Mouse (Mus musculus) brain, embryonic 14.5 days (tissue): ENCODE data around the gene Cxcr6. TPM values are rescaled to one million over a fixed set of nuclear protein-coding genes. Genes with fewer than 3 reads are reported as not detected.
"Not testable (repeated sequence)": the region's sequence is repeated elsewhere in the genome, so short reads cannot be mapped to it uniquely, and the experiment has no call there.

ENCODE experiments used
- DNase-seq: peaks from one replicate; pipeline ENCODE4 v3.0.0-alpha.2; 2011; ENCODE audit warnings: low read depth
- CTCF ChIP-seq: fragments of 200-500 bp; IDR thresholded peaks from 2 replicates; pipeline ENCODE4 v1.5.1; 2012; ENCODE audit warnings: inconsistent platforms, mild to moderate bottlenecking, moderate library complexity, borderline replicate concordance; ENCODE audit not compliant: insufficient read depth, insufficient read length; ENCODE audit errors: extremely low read depth
- POLR2A ChIP-seq: fragments of 200-500 bp; IDR thresholded peaks from 2 replicates; pipeline ENCODE4 v1.6.1; 2012; ENCODE audit warnings: mild to moderate bottlenecking, inconsistent platforms, borderline replicate concordance; ENCODE audit not compliant: poor library complexity, insufficient read depth, insufficient read length, severe bottlenecking; ENCODE audit errors: extremely low read depth
- polyA plus RNA-seq: library from polyadenylated mRNA; depleted of rRNA; stranded (reverse); fragments of >200 nt; gene quantifications from 2 replicates; pipeline ENCODE4 v1.2.3, GENCODE M21; 2012; rRNA removed

The Cxcr6 gene
- 0.04 TPM in 1 of 2 replicates, not detected in the other for polyA plus RNA-seq

DNA sequence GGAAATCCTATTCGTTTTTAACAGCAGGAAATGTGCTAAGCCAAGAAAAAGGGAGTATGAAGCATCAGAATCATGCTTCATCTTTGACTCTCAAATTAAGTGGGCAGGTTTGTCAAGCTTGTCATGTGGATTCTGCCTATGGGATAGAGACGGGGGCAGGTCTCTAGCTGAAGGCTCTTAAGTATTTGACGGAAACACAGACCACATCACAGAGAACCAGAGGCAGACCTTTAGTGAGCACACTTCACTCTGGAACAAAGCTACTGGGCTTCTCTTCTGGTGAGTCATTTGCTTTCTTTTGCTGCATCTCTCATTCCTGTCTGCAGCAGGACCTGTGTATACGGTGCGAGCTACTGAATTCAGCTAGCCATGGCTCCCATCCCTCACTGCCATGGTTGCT, at the start of gene Cxcr6:
Gene Cxcr6, plus strand, starts transcription at position 209 of the 400 bp plus-strand sequence.
- no peak for TF ChIP-seq POLR2A
- TF ChIP-seq CTCF: no peak
- no peak for DNase-seq

DNA sequence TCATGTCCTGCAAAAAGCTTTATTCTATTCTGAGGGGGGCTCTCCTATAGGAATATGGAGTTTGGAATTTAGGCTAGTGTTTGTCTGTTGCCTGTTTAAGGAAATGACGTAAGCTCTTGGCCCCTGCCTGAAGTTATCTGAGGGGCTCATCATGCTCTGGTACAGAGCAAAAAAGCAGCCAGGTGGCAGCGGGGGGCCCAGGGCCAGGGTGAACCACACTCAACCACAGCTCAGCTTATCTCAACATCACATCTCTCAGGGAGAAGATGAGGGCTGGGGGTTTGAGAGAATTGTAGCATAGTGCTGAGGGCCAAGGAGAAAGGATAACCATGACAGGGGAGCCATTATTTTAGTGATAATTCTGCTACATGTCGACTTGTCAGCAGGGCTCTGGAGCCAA, 49.5 kb upstream of the Cxcr6 start:
- no peak for DNase-seq
- no peak for TF ChIP-seq POLR2A
- no peak for TF ChIP-seq CTCF

DNA sequence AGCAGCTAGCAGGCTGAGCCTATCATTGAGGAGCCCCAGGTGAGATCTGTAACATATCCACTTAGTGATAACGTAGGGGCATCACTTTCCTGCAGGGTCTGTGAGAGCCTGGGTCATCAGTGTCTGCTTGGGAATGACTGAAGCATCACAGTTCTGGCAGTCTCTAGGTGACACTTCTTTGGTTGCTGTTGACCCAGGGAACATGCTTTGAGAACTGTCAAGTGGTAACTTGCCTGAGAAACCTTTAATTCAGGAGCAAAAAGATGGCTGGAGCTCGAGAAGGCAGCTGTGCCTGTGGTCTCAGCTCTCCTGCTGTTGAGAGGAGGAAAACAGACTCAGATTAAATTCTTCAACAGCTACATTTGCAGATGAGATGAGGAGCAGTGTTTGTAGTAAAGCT, 48.9 kb upstream of the Cxcr6 start:
- TF ChIP-seq POLR2A (no peak), CTCF (no peak)
- no peak for DNase-seq

DNA sequence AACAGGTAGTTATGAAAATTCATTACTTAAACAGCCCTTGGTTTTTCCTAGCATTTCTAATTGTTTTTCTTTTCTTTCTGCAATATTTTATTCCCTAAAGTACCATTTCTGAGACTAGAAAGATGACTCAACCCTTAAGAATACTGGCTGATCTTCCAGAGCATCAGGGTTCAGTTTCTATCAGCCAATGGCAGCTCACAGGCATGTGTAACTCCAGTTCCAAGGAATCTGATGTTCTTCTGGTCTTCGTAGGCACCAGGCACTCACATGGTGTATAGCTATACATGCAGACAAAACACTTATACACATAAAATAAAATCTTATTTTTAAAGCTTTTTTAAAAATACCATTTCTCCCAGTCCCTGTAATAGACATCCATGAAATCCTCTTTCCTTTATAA, 48.1 kb upstream of the Cxcr6 start:
- TF ChIP-seq CTCF: no peak
- TF ChIP-seq POLR2A: no peak
- no peak for DNase-seq

DNA sequence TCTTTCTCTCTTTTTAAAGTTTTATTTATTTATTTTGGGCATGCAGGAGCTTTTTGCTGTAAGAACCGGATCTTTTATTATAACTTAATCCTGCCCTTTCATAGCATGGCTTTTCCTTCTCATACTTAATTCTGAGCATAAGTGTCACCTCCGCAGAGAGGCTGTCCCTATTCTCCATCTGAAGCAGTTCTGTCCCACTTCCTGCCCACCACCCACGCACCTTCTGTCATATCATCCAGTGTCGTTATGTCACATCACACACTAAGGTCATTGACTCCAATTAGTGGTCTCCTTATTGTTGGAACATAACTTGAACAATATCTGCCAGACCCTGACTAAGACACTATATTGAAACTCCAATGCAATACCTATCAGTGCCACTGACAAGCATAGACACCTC, 47.6 kb upstream of the Cxcr6 start:
- TF ChIP-seq POLR2A: no peak
- no peak for TF ChIP-seq CTCF
- no peak for DNase-seq

DNA sequence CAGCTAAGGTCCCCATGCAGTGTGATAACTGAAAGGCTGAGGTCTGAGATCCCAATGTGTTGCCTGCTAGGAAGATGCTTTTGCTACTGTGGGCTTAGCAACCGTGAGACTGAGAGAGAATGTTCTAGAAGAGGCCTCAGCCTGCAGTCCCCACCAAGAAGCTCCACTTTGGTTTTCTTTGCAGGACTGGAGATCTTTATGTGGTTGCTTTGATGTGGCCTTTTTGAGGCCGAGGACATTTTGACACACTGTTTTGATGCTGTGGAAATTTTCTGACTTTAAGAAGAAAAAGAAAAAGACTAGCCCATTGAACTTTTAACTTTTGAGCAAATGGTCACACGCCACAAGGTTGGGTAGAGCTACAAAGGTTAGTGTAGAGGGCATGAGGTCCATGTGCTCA, 45.5 kb upstream of the Cxcr6 start:
- no peak for TF ChIP-seq CTCF
- TF ChIP-seq POLR2A: no peak
- no peak for DNase-seq

DNA sequence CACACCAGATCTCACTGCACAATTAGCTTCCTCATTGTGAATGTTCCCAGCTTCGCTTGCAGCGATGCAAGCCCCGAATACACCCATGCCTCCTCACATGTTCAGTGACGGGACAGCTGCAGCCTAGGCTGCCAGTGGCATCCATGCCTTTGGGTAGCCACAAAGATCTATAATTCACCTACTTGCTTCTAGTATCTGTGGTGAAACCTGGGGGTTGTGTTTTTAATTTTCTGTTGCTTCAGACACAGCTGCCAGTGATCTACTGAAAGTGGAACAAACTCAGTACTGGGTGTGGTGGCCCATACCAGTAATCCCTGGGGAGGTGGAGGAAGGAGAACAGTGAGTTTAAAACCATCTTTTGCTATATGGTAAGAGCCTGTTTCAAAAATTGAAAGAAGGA, 43.4 kb upstream of the Cxcr6 start:
- TF ChIP-seq CTCF (no peak), POLR2A (no peak)
- DNase-seq: no peak

DNA sequence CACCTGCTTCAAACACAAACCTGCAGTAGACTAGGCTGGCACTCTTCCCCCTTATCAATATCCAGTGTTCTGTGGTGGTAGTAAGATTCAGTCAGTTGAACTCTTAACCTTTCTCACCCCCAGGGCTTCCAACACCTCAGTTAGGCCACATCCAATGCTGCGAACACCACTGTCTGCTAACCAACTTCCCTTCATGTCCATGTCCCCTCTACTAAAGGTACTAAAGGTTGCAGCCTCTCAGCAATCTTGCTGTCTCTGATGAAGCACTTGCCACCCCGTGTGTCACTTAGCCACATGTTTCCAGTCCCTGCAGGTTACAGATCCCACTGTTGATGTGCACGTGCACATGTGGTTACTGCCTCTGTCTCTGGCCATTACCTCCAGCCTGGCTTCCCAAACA, 42.5 kb upstream of the Cxcr6 start:
- no peak for DNase-seq
- TF ChIP-seq POLR2A (no peak), CTCF (no peak)

DNA sequence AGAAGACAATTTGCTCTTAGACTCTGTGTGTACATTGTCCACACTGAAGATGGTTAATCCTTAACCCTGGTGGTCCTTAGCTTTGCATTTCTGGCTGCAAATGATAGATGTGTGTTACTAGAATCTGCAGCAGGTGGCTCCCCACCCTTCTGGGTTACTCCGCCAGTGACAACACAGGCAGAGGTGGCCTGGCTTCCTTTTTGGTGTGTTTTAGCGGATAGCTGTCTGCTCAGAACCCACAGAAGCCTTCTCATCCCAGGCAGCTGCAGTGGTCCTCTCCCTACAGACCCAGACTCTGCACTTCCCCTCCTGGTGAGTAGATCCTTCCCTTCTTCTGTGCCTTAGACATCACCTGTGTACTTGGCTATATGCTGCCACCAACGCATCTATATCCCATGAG, 39.3 kb upstream of the Cxcr6 start:
- TF ChIP-seq POLR2A: no peak
- no peak for TF ChIP-seq CTCF
- DNase-seq: no peak

DNA sequence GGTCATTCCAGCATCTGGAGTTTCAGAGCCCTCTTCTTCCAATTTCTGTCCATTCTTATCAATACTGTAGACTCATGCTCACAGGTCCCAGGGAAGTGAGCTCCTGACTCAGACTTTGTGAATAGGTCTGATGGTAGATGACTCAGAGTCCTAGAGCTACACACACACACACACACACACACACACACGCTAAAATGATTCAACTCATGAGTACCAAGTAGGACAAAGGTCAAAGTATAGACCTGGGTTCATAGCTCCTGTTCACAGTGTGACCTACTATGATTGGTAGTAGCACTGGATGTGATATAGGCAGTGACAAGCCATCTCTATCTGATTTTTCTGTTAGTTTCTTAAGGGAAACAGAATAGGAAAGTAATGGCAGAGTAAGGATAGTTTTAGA, 37.8 kb upstream of the Cxcr6 start:
- DNase-seq: no peak
- TF ChIP-seq POLR2A (no peak), CTCF (no peak)

DNA sequence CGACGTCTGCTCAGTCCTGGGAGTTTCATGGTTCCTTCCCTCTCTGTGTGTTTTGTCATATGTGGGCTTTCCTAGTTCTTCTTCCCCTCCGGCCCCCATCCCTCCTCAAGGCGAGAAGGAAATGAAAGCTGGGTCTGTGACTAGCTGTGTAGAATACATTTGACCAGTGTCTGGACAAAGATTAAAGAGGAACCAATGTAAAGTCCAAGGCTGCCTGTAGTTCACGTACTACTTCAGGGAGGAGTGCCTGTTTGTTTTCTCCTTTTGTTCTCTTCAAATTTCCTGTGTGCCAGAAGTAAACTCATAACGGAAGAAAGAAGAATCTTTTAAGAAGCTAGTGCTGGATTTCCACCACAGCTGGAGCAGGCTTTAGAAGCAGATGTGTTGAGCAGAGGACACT, 36.7 kb upstream of the Cxcr6 start:
- no peak for TF ChIP-seq POLR2A
- TF ChIP-seq CTCF: no peak
- DNase-seq: no peak

DNA sequence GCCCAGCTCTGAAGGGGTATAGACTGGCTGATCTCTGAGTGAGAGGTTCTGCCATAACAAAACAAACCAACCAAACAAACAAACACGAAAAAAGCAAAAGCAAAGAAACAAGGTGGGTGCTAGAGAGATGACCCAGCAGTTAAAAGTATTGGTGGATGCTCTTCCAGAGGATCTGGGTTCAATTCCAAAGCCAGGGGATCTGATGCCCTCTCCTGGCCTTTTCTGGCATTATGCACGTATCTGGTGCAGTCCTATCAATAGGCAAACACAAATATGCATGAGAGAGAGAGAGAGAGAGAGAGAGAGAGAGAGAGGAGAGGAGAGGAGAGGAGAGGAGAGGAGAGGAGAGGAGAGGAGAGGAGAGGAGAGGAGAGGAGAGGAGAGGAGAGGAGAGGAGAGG, 33.0 kb upstream of the Cxcr6 start:
- peak; percentile 18; the same call in 1 of the 2 replicates for TF ChIP-seq CTCF
- DNase-seq: not testable (repeated sequence)

DNA sequence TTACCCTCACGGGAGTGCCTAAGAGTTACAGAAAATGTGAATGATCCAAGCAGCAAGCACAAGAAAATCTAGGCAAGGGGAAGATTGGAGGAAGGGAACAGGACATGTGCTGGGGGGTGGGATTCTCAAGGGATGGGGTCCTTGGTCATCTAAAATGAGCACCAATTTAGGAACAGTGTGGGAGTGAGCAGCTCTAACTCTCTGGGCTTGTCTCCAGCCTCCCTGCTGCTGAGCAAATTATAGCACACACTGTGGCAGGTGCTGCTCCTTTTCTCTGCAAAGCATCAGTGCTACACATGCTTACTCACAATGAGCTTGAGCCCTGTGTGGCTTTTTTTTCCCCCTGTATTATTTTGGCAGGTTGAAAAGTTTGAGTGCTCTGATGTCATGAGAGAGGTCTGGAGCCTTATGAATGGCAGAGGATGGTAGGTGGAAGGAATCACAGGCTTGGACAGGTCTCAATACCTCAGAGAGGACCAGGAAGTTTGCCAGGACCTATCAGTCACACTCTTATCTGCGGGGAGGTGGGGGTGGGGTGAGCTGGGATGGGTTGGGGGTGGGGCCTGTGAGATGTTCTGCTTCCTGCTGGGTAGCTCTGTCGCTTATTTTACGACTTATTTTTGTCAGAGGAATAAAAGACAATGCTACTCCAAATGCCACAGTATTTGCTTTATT, 17.3 kb upstream of the Cxcr6 start:
- TF ChIP-seq CTCF: no peak
- no peak for TF ChIP-seq POLR2A
- DNase-seq: peak; percentile 2

DNA sequence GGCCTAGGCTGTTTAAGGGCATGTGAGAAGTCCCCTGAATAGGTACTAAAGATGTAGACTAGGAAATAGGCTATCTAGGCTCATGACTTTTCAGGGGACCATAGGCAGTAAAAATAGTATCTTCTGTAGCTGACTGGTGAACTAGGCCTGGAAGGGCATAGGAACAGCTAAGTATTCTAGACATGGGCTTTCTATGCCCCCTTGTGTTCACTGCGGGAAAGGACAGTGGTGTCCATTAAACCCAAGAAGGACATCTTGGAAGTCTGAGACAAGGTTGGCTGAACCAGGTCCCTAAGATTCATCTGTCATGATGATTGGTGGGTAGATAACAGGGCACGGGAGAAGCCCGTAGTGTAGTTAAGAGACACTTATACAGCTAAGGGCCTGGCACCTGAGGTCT, 10.1 kb upstream of the Cxcr6 start:
- TF ChIP-seq CTCF (peak; percentile 61; the same call in 1 of the 2 replicates), POLR2A (no peak)
- peak; percentile 50 for DNase-seq
